Mouse (Mus musculus) CD4-positive helper T cell, adult 2 months (primary cell): ENCODE data around the gene Tmem121.
A peak's percentile ranks its signal among the peaks of the same experiment; 100 is the strongest.

Experiments
- DNase-seq: peaks from one replicate; pipeline ENCODE4 v3.0.0-alpha.2; 2012; ENCODE audit warnings: low read depth, missing footprints, low spot score

Gene Tmem121

DNA sequence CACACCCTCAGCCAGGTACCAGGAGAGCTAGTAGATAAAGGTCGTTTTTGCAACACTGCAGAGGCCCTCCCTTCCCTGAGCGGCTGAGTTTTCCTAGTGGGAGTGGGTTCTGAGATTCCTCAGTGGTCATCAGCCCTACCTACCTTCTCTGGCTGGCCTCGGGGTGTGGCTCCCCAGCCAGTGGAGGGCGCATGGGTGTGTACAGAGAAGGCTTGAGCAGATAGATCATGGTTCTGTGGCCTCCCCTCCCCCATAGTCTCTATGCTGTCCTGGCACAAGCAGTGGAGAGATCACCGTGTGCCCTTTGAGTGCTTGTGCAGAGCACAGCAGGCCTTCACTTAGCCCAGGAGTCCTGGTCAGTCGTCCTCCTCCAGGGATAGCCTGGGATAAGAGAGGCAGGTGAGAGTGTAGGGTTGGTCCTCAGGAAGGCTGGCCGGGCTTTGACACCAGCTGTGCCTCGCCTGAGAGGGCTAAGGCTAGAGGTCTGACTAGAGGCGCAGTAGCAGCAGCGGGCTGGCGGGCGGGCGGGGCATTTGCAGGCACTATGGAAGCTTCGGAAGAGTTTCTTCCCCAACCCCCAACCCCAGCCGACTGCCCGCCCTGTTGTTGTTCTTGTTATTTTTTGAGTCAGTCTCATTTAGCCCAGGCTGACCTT, 37.2 kb upstream of the Tmem121 start:
- peak; percentile 61 for DNase-seq

- peak; percentile 53 for DNase-seq
Measured at GRCm38 (mm10) chr12:113149341-113149740, 36.4 kb upstream of the Tmem121 start.

DNA sequence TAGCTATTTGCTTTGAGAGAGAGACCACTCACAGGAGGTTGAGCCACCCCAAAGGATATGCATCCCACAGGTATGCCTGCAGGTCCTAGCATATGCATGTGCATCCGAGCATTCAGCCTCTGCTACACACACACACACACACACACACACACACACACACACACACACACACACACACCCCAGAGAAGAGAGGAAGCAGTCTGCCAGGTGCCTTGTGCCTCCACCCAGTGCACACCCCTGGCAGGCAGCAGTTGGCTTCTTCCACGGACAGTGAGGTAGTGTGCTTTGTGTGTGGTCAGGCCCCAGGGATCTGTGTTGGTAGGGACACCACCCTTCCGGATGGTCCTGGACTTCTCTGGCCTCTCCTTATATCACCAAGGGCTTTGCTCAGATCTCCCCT, 35.8 kb upstream of the Tmem121 start:
- peak; percentile 66 for DNase-seq

- no peak for DNase-seq
Measured at GRCm38 (mm10) chr12:113150591-113150990, 35.1 kb upstream of the Tmem121 start.

GRCm38 (mm10) chr12:113151046-113151445, 34.7 kb upstream of the Tmem121 start:
- DNase-seq, result no peak

- peak; percentile 61 for DNase-seq
Measured at GRCm38 (mm10) chr12:113151661-113152271, 34.0 kb upstream of the Tmem121 start.

GRCm38 (mm10) chr12:113152272-113152661, 33.5 kb upstream of the Tmem121 start:
- peak; percentile 76 for DNase-seq

- DNase-seq, result no peak
Measured at GRCm38 (mm10) chr12:113152991-113153525, 32.7 kb upstream of the Tmem121 start.

- no peak for DNase-seq
Measured at GRCm38 (mm10) chr12:113153971-113154370, 31.8 kb upstream of the Tmem121 start.

GRCm38 (mm10) chr12:113154747-113155075, 31.0 kb upstream of the Tmem121 start:
- DNase-seq, result no peak

DNA sequence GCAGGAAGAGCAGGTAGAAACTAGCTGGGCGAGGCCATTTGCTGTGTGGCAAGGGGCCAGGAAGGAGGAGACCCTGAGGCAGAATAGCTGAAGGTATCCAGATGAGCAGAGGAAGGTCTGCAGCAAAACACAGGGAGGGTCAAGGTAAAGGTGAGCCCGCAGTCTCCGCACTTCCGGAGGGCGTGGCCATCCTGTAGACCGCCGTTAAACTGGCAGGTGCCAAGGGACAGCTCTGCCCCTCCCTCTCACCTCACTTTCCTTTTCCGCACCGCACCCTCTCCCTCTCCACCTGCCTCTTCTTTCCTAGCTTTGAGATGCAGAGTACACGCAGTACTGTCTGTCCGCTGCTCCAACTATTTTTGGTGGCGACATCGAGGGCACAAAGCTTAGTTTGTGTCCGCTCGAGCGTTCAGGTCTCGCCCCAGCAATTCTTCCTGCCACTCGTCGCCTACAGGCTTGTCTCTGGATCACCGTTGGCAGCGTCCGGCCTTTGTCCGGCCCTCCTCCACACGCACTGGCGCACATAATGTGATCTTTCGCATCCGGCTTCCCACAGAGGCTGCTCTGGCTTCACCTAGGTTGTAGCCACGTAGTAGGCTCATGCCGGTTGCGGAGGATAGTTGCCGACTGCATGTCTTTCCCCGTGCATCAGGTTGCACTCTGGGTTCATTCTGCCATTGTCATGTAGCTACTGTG, 30.5 kb upstream of the Tmem121 start:
- peak; percentile 83 for DNase-seq

DNA sequence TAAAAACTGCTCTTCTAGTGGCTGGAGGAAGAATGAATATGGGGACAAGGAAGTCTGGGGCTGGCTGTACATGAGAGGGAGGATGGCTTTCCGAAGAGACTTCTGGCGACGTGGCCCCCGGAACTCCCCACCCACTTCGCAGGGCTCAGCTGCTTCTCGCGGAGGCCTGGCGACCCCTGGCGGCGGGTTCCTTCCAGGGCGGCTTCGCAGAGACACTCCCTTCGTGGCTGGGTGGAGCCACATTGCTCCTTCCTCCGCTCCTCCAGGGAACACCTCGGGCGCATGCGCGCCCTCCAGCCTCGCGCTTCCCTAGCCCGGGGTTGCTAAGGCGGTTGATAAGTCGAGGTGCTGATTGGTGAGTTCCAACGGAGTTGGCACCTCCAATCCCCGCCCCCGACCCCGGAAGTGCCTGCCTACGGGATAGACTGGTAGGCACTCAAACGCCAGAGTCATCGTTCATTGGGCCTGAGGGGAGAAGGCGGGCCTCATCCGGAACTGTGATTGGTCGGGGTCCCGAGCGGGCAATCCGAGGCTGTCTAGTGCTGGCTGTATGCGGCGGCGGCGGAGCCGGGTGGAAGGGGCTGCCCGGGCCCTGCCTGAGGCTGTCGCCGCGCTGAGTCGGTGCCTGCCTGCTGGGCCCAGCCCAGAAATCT, 29.7 kb upstream of the Tmem121 start, which contains the start of gene Tedc1:
Gene Tedc1 (plus strand): TSS at position 535 of the 653 bp plus-strand sequence.
- peak; percentile 100 for DNase-seq

- peak; percentile 73 for DNase-seq
Measured at GRCm38 (mm10) chr12:113156540-113156929, 29.2 kb upstream of the Tmem121 start.

DNA sequence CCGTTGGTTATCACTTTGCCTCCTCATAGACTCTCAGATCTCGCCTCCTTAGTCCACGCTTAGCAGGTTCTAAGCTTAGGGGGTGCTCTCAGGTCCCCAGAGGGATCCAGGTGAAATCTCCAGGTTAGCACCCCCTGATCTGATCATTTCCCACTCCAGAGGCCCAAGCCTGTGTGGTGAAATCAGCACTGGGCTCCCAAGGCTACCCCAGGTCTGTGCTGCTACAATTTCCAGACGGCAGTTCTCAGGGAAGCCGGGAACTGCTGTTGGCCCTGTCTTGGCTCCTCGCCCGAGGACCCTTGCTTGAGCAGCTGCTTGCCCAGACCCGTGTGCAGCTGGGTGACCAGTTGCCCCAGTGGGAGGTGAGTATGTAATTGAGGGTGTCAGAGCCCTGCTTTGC, 28.7 kb upstream of the Tmem121 start:
- no peak for DNase-seq

DNA sequence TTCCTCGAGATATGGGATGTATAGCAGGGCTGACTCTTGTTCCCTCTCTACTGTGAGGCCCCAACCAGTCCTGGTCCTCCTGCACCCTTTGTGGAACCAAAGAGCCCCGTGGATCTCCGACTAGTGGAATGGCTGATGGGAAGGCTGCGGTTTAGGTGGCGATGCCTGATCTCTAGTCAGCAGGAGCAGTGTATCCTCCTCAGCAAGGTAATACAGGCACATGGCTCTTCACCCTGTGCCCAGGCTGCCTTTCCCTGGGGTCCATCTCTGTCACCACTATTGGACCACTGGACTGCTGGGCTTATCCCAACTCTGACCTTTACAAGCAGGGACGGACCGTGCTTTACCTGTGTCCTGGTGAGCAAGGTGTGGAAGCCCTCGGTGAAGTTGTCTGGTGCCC, 28.2 kb upstream of the Tmem121 start:
- DNase-seq, result no peak

GRCm38 (mm10) chr12:113157971-113158370, 27.8 kb upstream of the Tmem121 start:
- no peak for DNase-seq

GRCm38 (mm10) chr12:113163561-113164006, 22.1 kb upstream of the Tmem121 start:
- DNase-seq, result peak; percentile 2

- peak; percentile 81 for DNase-seq
Measured at GRCm38 (mm10) chr12:113168031-113168536, 17.6 kb upstream of the Tmem121 start.

DNA sequence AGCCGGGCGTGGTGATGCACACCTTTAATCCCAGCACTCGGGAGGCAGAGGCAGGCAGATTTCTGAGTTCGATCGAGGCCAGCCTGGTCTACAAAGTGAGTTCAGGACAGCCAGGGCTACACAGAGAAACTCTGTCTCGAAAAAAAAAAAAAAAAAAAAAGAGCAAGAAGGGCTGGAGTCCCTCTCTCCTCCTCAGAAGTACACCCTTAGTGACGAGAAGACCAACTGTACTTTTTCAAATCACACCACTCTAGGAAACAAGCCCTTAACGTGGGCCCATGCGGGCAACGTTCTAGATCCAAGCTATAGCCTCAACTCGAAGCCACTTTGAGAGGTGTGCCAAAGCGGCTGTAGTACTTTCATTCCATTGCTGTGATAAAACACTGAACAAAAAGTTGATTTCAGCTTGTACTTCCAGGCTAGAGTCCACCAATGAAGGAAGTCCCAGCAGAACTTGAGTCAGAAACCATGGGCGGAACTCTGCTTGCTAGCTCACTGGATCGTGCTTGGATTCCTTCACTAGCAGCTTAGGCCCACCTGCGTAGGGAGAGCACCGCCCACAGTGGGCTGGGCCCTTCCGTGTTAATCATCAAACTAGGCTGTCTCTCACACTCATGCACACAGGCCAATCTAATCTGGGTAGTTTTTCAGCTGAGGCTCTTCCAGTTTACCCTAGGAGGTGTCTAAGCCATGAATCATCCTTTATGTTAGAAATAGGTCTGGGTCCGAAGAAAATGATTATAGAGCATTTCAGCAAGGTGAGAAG, 8.6 kb upstream of the Tmem121 start:
- DNase-seq, result no peak

GRCm38 (mm10) chr12:113181020-113181419, 4.7 kb upstream of the Tmem121 start:
- no peak for DNase-seq

- DNase-seq, result no peak
Measured at GRCm38 (mm10) chr12:113184945-113185344, 785 bp upstream of the Tmem121 start.
